Mouse (Mus musculus): Measurements from ENCODE around the gene Zfp553. TPM values are rescaled to one million over a fixed set of nuclear protein-coding genes. Genes with fewer than 3 reads are reported as not detected.
A peak's percentile ranks its signal among the peaks of the same experiment; 100 is the strongest.

Gene Zfp553
- polyA plus RNA-seq, 1 experiment from 2014 or later = 5.9 TPM

DNA sequence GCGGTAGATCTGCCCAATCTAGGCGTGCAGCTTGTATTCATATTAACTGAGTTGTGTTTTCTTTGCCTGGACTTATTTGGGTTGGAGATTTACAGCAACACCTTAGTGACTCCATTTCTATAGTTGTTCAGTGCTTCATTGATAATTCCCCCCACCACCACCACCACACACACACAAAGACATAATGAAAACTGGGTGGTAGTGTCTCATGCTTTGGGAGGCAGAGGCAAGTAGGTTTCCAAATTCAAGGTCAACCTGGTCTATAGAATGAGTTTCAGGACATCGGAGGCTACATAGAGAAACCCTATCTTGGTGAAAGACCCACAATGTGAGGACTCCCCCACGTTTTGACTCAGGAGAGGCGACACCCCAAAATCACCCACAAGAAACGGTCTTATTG lies 8.2 kb upstream of the Zfp553 start:
- ATAC-seq (ENCODE audit: low read depth) = no peak
- peak overlapping the region; percentile 94 for H3K27ac ChIP-seq (ENCODE audit: low read length)
- H3K27me3 ChIP-seq (ENCODE audit: control insufficient read depth, insufficient read depth, low read depth, low read length) = no peaks in the 10 kb centered on the region
- no peaks in the 10 kb centered on the region for H3K9me3 ChIP-seq (replicated peaks; ENCODE audit: control insufficient read depth, low read length)
- no peak overlapping the region for H3K9ac ChIP-seq (ENCODE audit: low read depth, low read length)
- no peak overlapping the region for H3K4me2 ChIP-seq (ENCODE audit: low read depth, low read length)
- peaks cover 51% of the 10 kb centered on the region for H3K4me1 ChIP-seq (ENCODE audit: control insufficient read depth, low read depth, low read length)
- no peak overlapping the region for H3K4me3 ChIP-seq (ENCODE audit: low read depth, low read length)
- 79% methylated on average over 6 of the region's 6 CpGs for WGBS (ENCODE audit: insufficient replicate concordance)
- 0 out of 2 replicates have a peak, but pooled peaks cover 2% of the 10 kb centered on the region for H3K36me3 ChIP-seq (ENCODE audit: control insufficient read depth, insufficient read depth)

DNA sequence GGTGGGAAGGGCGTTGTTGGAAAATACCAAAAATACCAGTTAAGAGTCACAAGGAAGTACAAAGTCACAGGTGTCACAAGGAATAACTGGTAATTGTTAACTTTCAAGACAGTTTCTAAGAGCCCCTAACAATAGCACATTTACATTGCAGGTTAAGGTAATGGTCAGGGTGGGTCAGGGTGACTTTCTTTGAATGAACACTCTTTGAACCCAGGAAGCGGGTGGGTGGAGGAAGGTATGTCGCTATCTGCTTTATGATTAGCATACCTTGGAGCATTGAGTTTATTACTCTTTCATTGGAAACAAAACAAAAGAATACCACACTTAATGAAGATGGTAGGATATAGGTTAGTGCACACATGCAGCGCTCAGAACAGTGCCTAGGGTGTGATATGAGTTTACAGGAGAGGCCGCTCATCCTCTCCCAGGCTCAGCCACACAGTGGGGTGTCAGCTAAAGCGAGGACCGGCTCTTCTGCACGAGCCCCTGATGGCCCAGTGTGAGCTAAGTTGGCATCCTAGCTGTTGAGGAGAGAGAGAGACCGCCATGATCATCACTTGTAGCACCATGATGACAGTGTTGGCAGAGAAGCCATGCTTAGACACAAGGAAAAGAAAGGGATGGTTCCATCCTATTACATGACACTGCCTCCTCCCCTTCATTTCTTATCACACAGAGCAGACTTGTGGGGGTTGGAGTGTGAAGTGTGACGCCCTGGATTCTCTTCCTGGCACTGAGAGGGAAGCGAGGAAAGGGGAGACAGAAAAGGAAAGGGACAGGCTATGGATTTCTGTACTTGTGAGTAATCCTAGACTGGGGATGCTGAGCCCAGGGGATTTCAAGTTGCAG lies 7.5 kb upstream of the Zfp553 start:
- Histone ChIP-seq H3K9ac (ENCODE audit: low read depth, low read length) (peak overlapping the region; percentile 53), H3K27me3 (ENCODE audit: control insufficient read depth, insufficient read depth, low read depth, low read length) (no peaks in the 10 kb centered on the region), H3K4me3 (ENCODE audit: low read depth, low read length) (peak overlapping the region; percentile 21), H3K27ac (ENCODE audit: low read length) (peak overlapping the region; percentile 94), H3K4me2 (ENCODE audit: low read depth, low read length) (peak overlapping the region; percentile 60), H3K36me3 (ENCODE audit: control insufficient read depth, insufficient read depth) (0 out of 2 replicates have a peak, but pooled peaks cover 2% of the 10 kb centered on the region), H3K9me3 (replicated peaks; ENCODE audit: control insufficient read depth, low read length) (no peaks in the 10 kb centered on the region), H3K4me1 (ENCODE audit: control insufficient read depth, low read depth, low read length) (peaks cover 51% of the 10 kb centered on the region)
- WGBS (ENCODE audit: insufficient replicate concordance) = 52% methylated on average over 11 of the region's 11 CpGs
- peak; percentile 88 for ATAC-seq (ENCODE audit: low read depth)

DNA sequence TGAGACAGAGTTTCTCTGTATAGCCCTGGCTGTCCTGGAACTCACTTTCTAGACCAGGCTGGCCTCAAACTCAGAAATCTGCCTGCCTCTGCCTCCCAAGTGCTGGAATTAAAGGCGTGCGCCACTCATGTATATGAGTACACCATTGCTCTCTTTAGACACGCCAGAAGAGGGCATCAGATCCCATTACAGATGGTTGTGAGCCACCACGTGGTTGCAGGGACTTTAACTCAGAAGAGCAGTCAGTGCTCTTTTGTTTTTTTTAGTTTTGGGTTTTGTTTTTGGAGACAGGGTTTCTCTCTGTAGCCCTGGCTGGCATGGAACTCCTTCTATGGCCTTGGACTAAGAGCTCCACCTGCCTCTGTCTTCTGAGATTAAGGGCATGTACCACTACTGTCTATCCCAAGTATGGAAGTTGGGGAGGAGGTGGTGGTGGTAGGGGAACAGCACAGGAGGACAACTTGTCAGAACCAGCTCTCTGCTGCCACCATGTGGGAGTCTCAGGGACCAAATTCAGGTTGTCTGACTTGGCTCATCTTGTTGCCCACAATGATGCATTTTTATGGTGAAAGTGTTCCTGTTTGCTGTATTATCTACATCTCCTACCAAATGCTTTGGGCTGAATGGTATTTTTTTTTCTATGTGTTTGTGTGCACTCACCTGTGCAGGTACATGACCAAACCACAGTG lies 4.1 kb upstream of the Zfp553 start:
- no peaks in the 10 kb centered on the region for H3K9me3 ChIP-seq (replicated peaks; ENCODE audit: control insufficient read depth, low read length)
- H3K9ac ChIP-seq (ENCODE audit: low read depth, low read length) = no peak overlapping the region
- no peaks in the 10 kb centered on the region for H3K27me3 ChIP-seq (ENCODE audit: control insufficient read depth, insufficient read depth, low read depth, low read length)
- H3K4me1 ChIP-seq (ENCODE audit: control insufficient read depth, low read depth, low read length) = peaks cover 56% of the 10 kb centered on the region
- peak overlapping the region; percentile 55 for H3K27ac ChIP-seq (ENCODE audit: low read length)
- 44% methylated on average over 4 of the region's 4 CpGs for WGBS (ENCODE audit: insufficient replicate concordance)
- peak; percentile 17 for ATAC-seq (ENCODE audit: low read depth)
- H3K36me3 ChIP-seq (ENCODE audit: control insufficient read depth, insufficient read depth) = 0 out of 2 replicates have a peak, but pooled peaks cover 2% of the 10 kb centered on the region
- H3K4me3 ChIP-seq (ENCODE audit: low read depth, low read length) = no peak overlapping the region
- H3K4me2 ChIP-seq (ENCODE audit: low read depth, low read length) = no peak overlapping the region

DNA sequence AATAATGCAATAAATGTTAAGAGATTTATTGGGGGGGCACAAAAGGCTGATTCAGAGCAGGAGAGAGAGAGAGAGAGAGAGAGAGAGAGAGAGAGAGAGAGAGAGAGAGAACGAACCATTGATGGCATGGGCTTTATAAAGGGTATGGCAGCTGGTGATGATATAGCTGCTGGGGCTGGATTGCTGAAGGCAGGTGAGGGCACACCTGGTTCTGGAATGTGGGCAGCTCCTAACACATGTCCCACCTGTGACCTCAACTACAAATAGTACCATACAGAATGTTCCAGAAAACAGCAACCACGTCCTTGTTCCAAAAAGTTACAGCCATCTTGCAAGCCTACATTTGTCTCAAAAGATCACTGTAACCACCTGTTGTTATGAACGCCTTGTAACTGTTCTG lies 1.5 kb upstream of the Zfp553 start:
- no peak for ATAC-seq (ENCODE audit: low read depth)
- Histone ChIP-seq H3K4me1 (ENCODE audit: control insufficient read depth, low read depth, low read length) (peaks cover 34% of the 10 kb centered on the region), H3K4me3 (ENCODE audit: low read depth, low read length) (peak overlapping the region; percentile 92), H3K9me3 (replicated peaks; ENCODE audit: control insufficient read depth, low read length) (no peaks in the 10 kb centered on the region), H3K27ac (ENCODE audit: low read length) (no peak overlapping the region; the same call in 1 of the 2 replicates), H3K9ac (ENCODE audit: low read depth, low read length) (peak overlapping the region; percentile 95), H3K36me3 (ENCODE audit: control insufficient read depth, insufficient read depth) (peaks cover 15% of the 10 kb centered on the region), H3K27me3 (ENCODE audit: control insufficient read depth, insufficient read depth, low read depth, low read length) (no peaks in the 10 kb centered on the region), H3K4me2 (ENCODE audit: low read depth, low read length) (peak overlapping the region; percentile 76)
- 46% methylated on average over 3 of the region's 3 CpGs for WGBS (ENCODE audit: insufficient replicate concordance)

DNA sequence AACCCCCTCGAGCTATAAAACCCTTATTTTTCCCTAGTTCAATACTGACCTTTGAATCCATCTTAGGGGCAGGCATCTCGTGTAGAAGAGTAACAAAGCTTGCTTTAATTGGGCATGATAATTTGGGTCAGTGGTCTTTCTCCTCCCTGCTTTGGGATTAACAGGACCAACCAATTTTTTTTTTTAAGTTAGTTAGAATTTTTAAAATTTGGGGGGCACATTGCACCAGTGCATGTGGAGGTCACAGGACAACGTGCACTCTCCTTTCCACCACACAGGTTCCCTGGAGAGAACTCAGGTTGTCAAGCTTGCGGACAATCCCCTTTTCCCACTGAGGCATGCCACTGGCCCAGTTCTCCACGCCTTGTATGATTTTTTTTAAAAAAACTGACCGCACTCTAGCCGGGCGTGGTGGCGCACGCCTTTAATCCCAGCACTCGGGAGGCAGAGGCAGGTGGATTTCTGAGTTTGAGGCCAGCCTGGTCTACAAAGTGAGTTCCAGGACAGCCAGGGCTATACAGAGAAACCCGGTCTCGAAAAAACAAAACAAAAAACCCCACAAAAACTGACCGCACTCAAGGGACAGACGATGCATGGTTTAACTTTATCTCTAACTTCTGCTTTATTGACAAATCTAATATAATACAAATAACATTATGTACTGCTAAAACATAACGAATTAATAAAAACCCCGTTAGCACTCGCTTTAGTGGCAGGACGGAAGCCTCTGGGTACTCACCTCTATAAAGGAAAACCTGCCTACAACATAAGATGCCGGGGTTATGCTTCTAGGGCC lies 837 bp upstream of the Zfp553 start:
- peaks cover 30% of the 10 kb centered on the region for H3K4me1 ChIP-seq (ENCODE audit: control insufficient read depth, low read depth, low read length)
- peak overlapping the region; percentile 91 for H3K27ac ChIP-seq (ENCODE audit: low read length)

DNA sequence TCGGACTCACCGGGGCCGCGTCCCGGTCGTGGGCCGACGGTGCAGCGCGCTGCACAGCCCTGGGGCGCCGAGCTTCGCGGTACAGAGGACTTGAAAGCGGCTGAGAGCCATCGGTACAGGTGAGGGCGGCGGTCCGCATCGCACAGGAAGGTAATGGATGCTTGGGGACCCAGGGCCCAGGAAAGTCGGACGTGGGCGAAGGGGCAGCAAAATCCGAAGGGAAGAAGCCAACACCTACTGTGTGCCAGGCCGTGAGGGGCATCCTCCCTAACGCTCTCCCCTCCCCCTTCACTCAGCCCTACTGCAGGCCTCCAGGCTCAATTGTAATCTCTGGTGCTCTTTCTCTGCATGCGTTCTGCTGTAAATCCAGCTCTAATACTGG lies 498 bp downstream of the Zfp553 start:
- peak; percentile 44 for ATAC-seq (ENCODE audit: low read depth)
- peak overlapping the region; percentile 76 for H3K4me2 ChIP-seq (ENCODE audit: low read depth, low read length)
- H3K36me3 ChIP-seq (ENCODE audit: control insufficient read depth, insufficient read depth) = peaks cover 18% of the 10 kb centered on the region
- WGBS (ENCODE audit: insufficient replicate concordance) = under 1% methylated on average over 27 of the region's 27 CpGs
- no peaks in the 10 kb centered on the region for H3K27me3 ChIP-seq (ENCODE audit: control insufficient read depth, insufficient read depth, low read depth, low read length)
- H3K9ac ChIP-seq (ENCODE audit: low read depth, low read length) = peak overlapping the region; percentile 95
- H3K4me1 ChIP-seq (ENCODE audit: control insufficient read depth, low read depth, low read length) = peaks cover 21% of the 10 kb centered on the region
- H3K27ac ChIP-seq (ENCODE audit: low read length) = peak overlapping the region; percentile 91
- H3K9me3 ChIP-seq (replicated peaks; ENCODE audit: control insufficient read depth, low read length) = no peaks in the 10 kb centered on the region
- H3K4me3 ChIP-seq (ENCODE audit: low read depth, low read length) = peak overlapping the region; percentile 92

More for the DNA sequence above, 837 bp upstream of the Zfp553 start:
- Histone ChIP-seq H3K36me3 (ENCODE audit: control insufficient read depth, insufficient read depth) (peaks cover 18% of the 10 kb centered on the region), H3K9ac (ENCODE audit: low read depth, low read length) (peak overlapping the region; percentile 95), H3K4me3 (ENCODE audit: low read depth, low read length) (peak overlapping the region; percentile 92), H3K27me3 (ENCODE audit: control insufficient read depth, insufficient read depth, low read depth, low read length) (no peaks in the 10 kb centered on the region), H3K9me3 (replicated peaks; ENCODE audit: control insufficient read depth, low read length) (no peaks in the 10 kb centered on the region), H3K4me2 (ENCODE audit: low read depth, low read length) (peak overlapping the region; percentile 76)
- ATAC-seq (ENCODE audit: low read depth) = no peak
- WGBS (ENCODE audit: insufficient replicate concordance) = 4% methylated on average over 20 of the region's 20 CpGs

DNA sequence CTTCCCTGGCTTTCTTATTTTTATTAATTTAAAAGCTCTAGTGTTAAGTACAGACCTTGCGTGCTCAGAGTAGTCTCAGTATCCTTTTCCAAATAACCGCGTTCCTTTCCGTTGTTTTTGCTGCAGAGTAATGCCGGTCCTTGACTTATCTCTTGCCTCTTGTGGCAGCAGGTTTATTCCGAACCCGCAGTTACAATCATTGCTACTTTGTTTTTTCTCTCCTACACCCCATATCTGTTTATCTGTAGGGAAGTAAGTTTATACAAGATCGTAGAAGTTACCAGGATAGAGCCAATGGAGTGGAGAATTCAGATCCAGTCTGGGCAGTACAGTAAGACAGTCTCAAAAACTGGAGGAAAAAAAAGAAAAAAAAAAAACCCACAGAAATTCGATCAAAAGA lies 904 bp downstream of the Zfp553 start:
- peak overlapping the region; percentile 95 for H3K9ac ChIP-seq (ENCODE audit: low read depth, low read length)
- ATAC-seq (ENCODE audit: low read depth) = no peak
- 2% methylated on average over 9 of the region's 9 CpGs for WGBS (ENCODE audit: insufficient replicate concordance)
- peaks cover 18% of the 10 kb centered on the region for H3K36me3 ChIP-seq (ENCODE audit: control insufficient read depth, insufficient read depth)
- no peaks in the 10 kb centered on the region for H3K9me3 ChIP-seq (replicated peaks; ENCODE audit: control insufficient read depth, low read length)
- H3K27me3 ChIP-seq (ENCODE audit: control insufficient read depth, insufficient read depth, low read depth, low read length) = no peaks in the 10 kb centered on the region
- H3K4me2 ChIP-seq (ENCODE audit: low read depth, low read length) = peak overlapping the region; percentile 76
- peak overlapping the region; percentile 92 for H3K4me3 ChIP-seq (ENCODE audit: low read depth, low read length)
- H3K27ac ChIP-seq (ENCODE audit: low read length) = peak overlapping the region; percentile 91
- peaks cover 20% of the 10 kb centered on the region for H3K4me1 ChIP-seq (ENCODE audit: control insufficient read depth, low read depth, low read length)

DNA sequence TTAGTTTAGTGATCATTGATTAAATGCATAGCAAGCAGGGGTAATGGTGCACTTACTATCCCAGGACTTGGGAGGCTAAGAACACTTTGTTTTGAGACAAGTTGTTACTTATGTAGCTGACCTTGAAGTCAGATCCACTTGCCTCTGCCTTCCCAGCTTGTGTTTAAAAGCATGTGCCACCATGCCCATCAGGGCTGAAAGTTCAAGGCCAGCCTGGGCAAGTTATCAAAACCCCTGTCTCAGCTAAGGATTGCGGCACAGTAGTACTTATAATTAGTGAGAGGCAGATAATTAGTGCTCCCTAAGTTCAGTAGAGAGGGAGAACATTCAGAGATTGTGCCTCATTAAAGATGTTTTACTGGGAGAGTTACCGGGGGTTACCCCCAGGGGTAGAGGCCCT lies 1.9 kb downstream of the Zfp553 start:
- Histone ChIP-seq H3K36me3 (ENCODE audit: control insufficient read depth, insufficient read depth) (peaks cover 15% of the 10 kb centered on the region), H3K4me2 (ENCODE audit: low read depth, low read length) (no peak overlapping the region)

More for the DNA sequence above, 1.9 kb downstream of the Zfp553 start:
- WGBS (ENCODE audit: insufficient replicate concordance) = 85% methylated on average over 2 of the region's 2 CpGs
- H3K27me3 ChIP-seq (ENCODE audit: control insufficient read depth, insufficient read depth, low read depth, low read length) = no peaks in the 10 kb centered on the region
- no peak overlapping the region for H3K4me3 ChIP-seq (ENCODE audit: low read depth, low read length)
- H3K9ac ChIP-seq (ENCODE audit: low read depth, low read length) = no peak overlapping the region
- ATAC-seq (ENCODE audit: low read depth) = no peak
- H3K9me3 ChIP-seq (replicated peaks; ENCODE audit: control insufficient read depth, low read length) = no peaks in the 10 kb centered on the region
- H3K4me1 ChIP-seq (ENCODE audit: control insufficient read depth, low read depth, low read length) = peaks cover 19% of the 10 kb centered on the region
- no peak overlapping the region for H3K27ac ChIP-seq (ENCODE audit: low read length)
